Mouse (Mus musculus) bone marrow, adult 2 months (tissue): ENCODE measurements at regions not wholly inside any gene's neighbourhood (a gene's known extent, or its start where the extent isn't known, plus 50 kb on each side); places are given as distances from the start of the nearest gene placed in this dataset.

Experiments
- CTCF ChIP-seq: fragments of 200-500 bp; IDR thresholded peaks from 2 replicates; pipeline ENCODE4 v1.5.1; 2011; ENCODE audit warnings: low read length, control low read depth; ENCODE audit not compliant: control insufficient read depth, insufficient read depth
- POLR2A ChIP-seq: fragments of 200-500 bp; IDR thresholded peaks from 2 replicates; pipeline ENCODE4 v1.6.1; 2011; ENCODE audit warnings: low read depth, mild to moderate bottlenecking, control low read depth, low read length, borderline replicate concordance; ENCODE audit not compliant: control insufficient read depth

DNA sequence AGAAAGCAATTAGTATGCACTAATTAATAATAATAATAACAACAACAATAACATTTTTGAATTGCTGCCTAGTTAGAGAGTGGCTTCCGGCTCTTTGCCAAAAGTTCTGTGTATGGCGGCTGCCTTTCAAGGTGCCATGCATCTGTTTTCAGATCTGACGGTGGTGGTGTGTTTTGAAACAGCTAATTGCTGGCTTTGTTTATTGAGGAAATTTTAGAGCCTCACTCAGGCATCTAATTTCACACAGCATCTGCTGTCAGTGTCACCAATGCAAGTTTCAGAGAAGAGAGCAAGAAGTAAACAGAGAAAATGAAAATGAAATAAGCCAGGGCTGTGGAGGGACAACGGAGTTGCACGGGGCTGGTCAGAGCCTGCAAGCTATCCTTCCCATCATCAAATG, 223.2 kb upstream of the Mki67 start:
- no peak for TF ChIP-seq CTCF
- TF ChIP-seq POLR2A, result no peak
